Mouse (Mus musculus) limb, embryonic 11.5 days (tissue): ENCODE measurements at regions not wholly inside any gene's neighbourhood (a gene's known extent, or its start where the extent isn't known, plus 50 kb on each side); places are given as distances from the start of the nearest gene placed in this dataset.

Experiments
- ATAC-seq: fragments of 200-750 bp; cut with Nextera tagmentation; 2 replicates; pipeline ENCODE4 v1.8.0; 2017; ENCODE audit warnings: low read depth; ENCODE audit not compliant: insufficient number of reproducible peaks, low FRiP score, low TSS enrichment
- DNase-seq: peaks from one replicate; pipeline ENCODE4 v3.0.0-alpha.2; 2015; ENCODE audit warnings: low spot score
- H3K27ac ChIP-seq: fragments of 300-500 bp; sonication (generic); replicated peaks from 2 replicates; pipeline ENCODE4 v1.5.1; 2014; ENCODE audit warnings: low read depth, mild to moderate bottlenecking, low read length
- H3K27me3 ChIP-seq: fragments of 300-500 bp; sonication (generic); 2 replicates; pipeline ENCODE4 v1.6.1; 2014; ENCODE audit warnings: mild to moderate bottlenecking, low read length, mixed read lengths; ENCODE audit not compliant: control insufficient read depth, insufficient read depth
- H3K36me3 ChIP-seq: fragments of 300-500 bp; sonication (generic); 2 replicates; pipeline ENCODE4 v1.6.1; 2014; ENCODE audit warnings: mild to moderate bottlenecking, low read length, moderate library complexity, mixed read lengths; ENCODE audit not compliant: control insufficient read depth, insufficient read depth
- H3K4me1 ChIP-seq: fragments of 300-500 bp; sonication (generic); 2 replicates; pipeline ENCODE4 v1.6.1; 2014; ENCODE audit warnings: low read length, mixed read lengths; ENCODE audit not compliant: control insufficient read depth, insufficient read depth
- H3K4me2 ChIP-seq: fragments of 300-500 bp; sonication (generic); 2 replicates; pipeline ENCODE4 v1.6.1; 2014; ENCODE audit warnings: low read depth, mild to moderate bottlenecking, moderate library complexity; ENCODE audit not compliant: severe bottlenecking
- H3K4me3 ChIP-seq: fragments of 300-500 bp; sonication (generic); 2 replicates; pipeline ENCODE4 v1.5.1; 2014; ENCODE audit warnings: low read depth, low read length
- H3K9ac ChIP-seq: fragments of 300-500 bp; sonication (generic); 2 replicates; pipeline ENCODE4 v1.6.1; 2014; ENCODE audit warnings: mild to moderate bottlenecking, low read length
- H3K9me3 ChIP-seq: fragments of 300-500 bp; sonication (generic); 2 replicates; pipeline ENCODE4 v1.6.1; 2016; ENCODE audit warnings: low read length; ENCODE audit not compliant: control insufficient read depth
- WGBS: fragments of 180-500 bp; shearing (Covaris S2); extraction: QIAGEN DNeasy Blood & Tissue Kit; methylation state at CpG from one replicate; pipeline ENCODE4 v1.1.7; 2014; 5-methylcytosine and 5-hydroxymethylcytosine counted together

DNA sequence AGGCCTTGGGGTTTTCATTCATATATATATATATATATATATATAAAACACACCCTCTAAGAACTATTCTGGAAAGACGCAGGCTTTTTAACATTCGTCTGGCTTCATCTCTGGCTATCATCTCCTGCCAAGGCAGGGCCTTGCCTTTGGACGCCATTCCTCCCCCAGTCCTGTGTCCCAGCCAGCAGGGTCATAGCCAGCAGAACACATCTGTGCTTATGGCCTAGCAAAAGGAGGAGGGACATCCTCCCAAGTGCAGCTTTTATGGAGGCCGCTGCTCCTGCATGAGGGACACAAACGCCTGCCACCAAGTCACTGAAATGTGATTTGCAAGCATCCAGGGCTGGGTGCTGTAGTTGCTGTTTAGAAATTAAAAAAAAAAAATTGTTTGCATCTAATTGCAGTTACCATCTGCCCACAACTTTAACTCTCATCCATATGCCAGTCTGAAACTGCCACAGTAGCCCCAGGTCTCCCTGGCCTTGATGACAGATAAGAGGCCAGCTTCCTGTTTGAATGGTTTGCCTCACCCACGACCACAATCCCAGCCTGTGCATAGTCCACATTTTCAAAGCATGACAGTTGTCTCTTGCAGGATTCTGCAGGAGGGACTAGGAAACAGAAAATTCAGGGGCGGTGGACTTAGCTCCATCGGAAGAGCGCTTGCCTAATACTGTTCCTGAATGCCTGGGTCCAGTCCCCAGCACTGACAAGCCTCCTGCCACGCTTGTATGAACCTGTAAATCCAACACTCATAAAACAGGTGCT, 108.7 kb downstream of the Dyrk2 start:
- H3K27me3 ChIP-seq, result no peaks in the 10 kb centered on the region
- H3K36me3 ChIP-seq, result no peaks in the 10 kb centered on the region
- ATAC-seq, result no peak
- no peaks in the 10 kb centered on the region for H3K9me3 ChIP-seq
- no peak overlapping the region for H3K27ac ChIP-seq
- no peak overlapping the region for H3K9ac ChIP-seq
- no peak overlapping the region for H3K4me3 ChIP-seq
- DNase-seq, result no peak
- no peak overlapping the region for H3K4me2 ChIP-seq
- 76% methylated on average over 10 of the region's 10 CpGs for WGBS
- H3K4me1 ChIP-seq, result no peaks in the 10 kb centered on the region

DNA sequence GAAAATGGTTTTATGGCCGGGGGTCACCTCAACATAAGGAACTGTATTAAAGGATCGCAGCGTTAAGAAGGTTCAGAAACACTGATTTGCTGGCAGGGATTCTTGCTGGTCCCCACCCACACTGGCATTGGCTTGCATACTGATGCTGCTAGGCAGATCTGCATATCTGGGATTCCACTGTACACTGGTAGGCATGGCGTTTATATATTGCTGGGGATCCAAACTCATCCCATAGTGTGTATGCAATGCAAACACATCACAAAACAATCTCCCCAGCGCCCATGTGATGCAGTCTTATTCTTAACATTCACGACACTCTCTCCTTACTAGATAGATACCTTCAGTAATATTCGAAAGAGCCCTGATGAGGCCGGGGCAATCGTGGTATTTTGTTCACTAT, 105.0 kb downstream of the Dyrk2 start:
- no peak overlapping the region for H3K4me2 ChIP-seq
- no peaks in the 10 kb centered on the region for H3K4me1 ChIP-seq
- ATAC-seq (no peak), DNase-seq (no peak)
- no peaks in the 10 kb centered on the region for H3K36me3 ChIP-seq
- WGBS, result 94% methylated on average over 9 of the region's 9 CpGs
- no peaks in the 10 kb centered on the region for H3K9me3 ChIP-seq
- H3K4me3 ChIP-seq, result no peak overlapping the region
- no peak overlapping the region for H3K9ac ChIP-seq
- H3K27ac ChIP-seq, result no peak overlapping the region
- H3K27me3 ChIP-seq, result no peaks in the 10 kb centered on the region

DNA sequence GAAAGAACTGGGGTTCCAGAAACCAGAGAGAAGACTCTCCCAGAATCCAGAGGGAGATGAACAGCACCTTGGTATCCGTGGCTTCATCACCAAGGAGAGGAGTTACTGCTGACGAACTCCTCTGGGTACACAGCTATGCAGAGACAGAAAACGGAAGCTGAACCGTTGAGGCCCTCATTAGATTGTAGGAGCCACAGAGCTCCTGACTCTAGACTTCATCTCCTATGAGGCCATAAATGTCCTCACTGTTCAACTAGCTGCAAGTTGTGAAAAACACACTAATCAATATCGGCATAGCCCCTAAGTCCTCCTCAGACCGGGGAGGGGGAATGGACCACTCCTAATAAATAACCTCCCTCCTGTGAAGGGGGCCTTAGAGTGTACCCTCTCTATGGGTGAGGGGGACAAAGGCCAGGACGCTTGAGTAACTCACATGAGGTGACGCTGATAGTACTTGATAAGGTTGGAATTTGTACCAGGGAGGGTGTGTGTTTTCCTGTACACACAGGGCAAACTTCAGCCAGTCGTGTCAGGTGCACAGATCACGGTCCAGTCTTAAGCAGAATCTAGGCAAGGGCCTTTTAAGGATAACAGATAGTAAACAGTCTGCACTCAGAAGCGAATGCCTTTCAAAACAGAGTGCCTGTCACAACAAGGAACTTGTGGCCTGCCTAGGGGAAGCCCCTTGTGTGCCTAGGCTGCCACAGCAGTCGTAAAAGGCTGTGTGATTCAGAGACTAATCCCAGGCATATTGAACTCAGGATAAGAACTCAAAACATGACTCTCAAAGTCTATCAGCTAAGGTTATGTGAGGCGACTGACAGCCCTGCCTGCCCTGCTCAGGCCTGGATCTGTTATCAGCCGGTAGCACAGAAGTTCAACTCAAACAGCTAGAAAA, 104.2 kb downstream of the Dyrk2 start:
- no peak for DNase-seq
- no peaks in the 10 kb centered on the region for H3K4me1 ChIP-seq
- H3K27ac ChIP-seq, result no peak overlapping the region
- H3K4me2 ChIP-seq, result no peak overlapping the region
- no peak overlapping the region for H3K4me3 ChIP-seq
- no peaks in the 10 kb centered on the region for H3K9me3 ChIP-seq
- ATAC-seq, result no peak
- H3K36me3 ChIP-seq, result no peaks in the 10 kb centered on the region
- no peak overlapping the region for H3K9ac ChIP-seq
- H3K27me3 ChIP-seq, result no peaks in the 10 kb centered on the region
- WGBS, result 56% methylated on average over 14 of the region's 14 CpGs

GRCm38 (mm10) chr10:118766826-118767225, 103.2 kb downstream of the Dyrk2 start:
- H3K27ac ChIP-seq, result no peak overlapping the region
- H3K9me3 ChIP-seq, result no peaks in the 10 kb centered on the region
- WGBS, result 82% methylated on average over 7 of the region's 7 CpGs
- no peak overlapping the region for H3K4me3 ChIP-seq
- H3K4me2 ChIP-seq, result no peak overlapping the region
- H3K4me1 ChIP-seq, result no peaks in the 10 kb centered on the region
- H3K9ac ChIP-seq, result no peak overlapping the region
- H3K27me3 ChIP-seq, result no peaks in the 10 kb centered on the region
- no peaks in the 10 kb centered on the region for H3K36me3 ChIP-seq
- DNase-seq (no peak), ATAC-seq (no peak)

DNA sequence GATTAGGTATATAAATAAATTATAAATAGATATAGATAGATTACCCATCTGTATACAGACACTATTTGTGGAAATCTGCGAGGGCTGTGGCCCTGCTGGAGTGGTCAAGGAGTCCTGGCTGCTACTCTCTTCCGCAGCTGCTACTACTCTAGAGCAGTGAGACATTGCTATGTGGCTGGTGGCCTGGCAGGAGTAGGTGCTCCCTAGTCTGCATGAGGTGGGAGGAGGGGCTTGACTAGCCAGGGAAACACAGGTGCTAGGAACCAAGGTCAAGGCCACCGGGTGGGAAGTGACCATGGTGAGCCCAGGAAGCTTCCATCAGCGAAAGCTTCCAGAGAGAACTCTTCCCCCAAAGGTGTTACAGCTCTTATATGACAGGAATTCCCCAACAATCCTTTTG, 100.3 kb downstream of the Dyrk2 start:
- no peaks in the 10 kb centered on the region for H3K27me3 ChIP-seq
- no peak overlapping the region for H3K4me3 ChIP-seq
- ATAC-seq (no peak), DNase-seq (no peak)
- no peak overlapping the region for H3K27ac ChIP-seq
- no peak overlapping the region; the same call in 1 of the 2 replicates for H3K9ac ChIP-seq
- no peaks in the 10 kb centered on the region for H3K36me3 ChIP-seq
- no peak overlapping the region for H3K4me2 ChIP-seq
- 86% methylated on average over 4 of the region's 4 CpGs for WGBS
- H3K4me1 ChIP-seq, result no peaks in the 10 kb centered on the region
- H3K9me3 ChIP-seq, result no peaks in the 10 kb centered on the region

GRCm38 (mm10) chr10:118778656-118779055, 91.4 kb downstream of the Dyrk2 start:
- WGBS, result 96% methylated on average over 10 of the region's 10 CpGs
- H3K27me3 ChIP-seq, result no peaks in the 10 kb centered on the region
- ATAC-seq, result no peak
- no peak overlapping the region for H3K4me3 ChIP-seq
- no peaks in the 10 kb centered on the region for H3K4me1 ChIP-seq
- H3K4me2 ChIP-seq, result no peak overlapping the region
- H3K36me3 ChIP-seq, result no peaks in the 10 kb centered on the region
- H3K27ac ChIP-seq, result no peak overlapping the region
- no peak overlapping the region for H3K9ac ChIP-seq
- H3K9me3 ChIP-seq, result no peaks in the 10 kb centered on the region
- no peak for DNase-seq

GRCm38 (mm10) chr10:118780831-118781569, 89.0 kb downstream of the Dyrk2 start:
- Histone ChIP-seq H3K36me3 (no peaks in the 10 kb centered on the region), H3K4me1 (no peaks in the 10 kb centered on the region), H3K9ac (no peak overlapping the region), H3K4me3 (no peak overlapping the region), H3K27me3 (no peaks in the 10 kb centered on the region), H3K4me2 (no peak overlapping the region), H3K9me3 (no peaks in the 10 kb centered on the region), H3K27ac (no peak overlapping the region)
- ATAC-seq, result no peak
- no peak for DNase-seq
- 89% methylated on average over 10 of the region's 10 CpGs for WGBS

- Histone ChIP-seq H3K9me3 (no peaks in the 10 kb centered on the region), H3K27me3 (no peaks in the 10 kb centered on the region), H3K4me3 (no peak overlapping the region), H3K27ac (no peak overlapping the region), H3K4me2 (no peak overlapping the region), H3K4me1 (no peaks in the 10 kb centered on the region), H3K9ac (no peak overlapping the region; the same call in 1 of the 2 replicates), H3K36me3 (no peaks in the 10 kb centered on the region)
- 74% methylated on average over 10 of the region's 10 CpGs for WGBS
- ATAC-seq (no peak), DNase-seq (no peak)
Measured at GRCm38 (mm10) chr10:118781811-118782232, 88.2 kb downstream of the Dyrk2 start.
